Mouse (Mus musculus) C2C12 (cell line): ENCODE measurements at regions not wholly inside any gene's neighbourhood (a gene's known extent, or its start where the extent isn't known, plus 50 kb on each side); places are given as distances from the start of the nearest gene placed in this dataset.

Experiments used
- CTCF ChIP-seq: IDR thresholded peaks from one replicate; pipeline ENCODE4 v1.5.1; 2011; ENCODE audit not compliant: control insufficient read depth, insufficient read depth, insufficient read length
- MAX ChIP-seq: IDR thresholded peaks from one replicate; pipeline ENCODE4 v1.6.1; 2011; ENCODE audit warnings: mild to moderate bottlenecking, control low read depth

DNA sequence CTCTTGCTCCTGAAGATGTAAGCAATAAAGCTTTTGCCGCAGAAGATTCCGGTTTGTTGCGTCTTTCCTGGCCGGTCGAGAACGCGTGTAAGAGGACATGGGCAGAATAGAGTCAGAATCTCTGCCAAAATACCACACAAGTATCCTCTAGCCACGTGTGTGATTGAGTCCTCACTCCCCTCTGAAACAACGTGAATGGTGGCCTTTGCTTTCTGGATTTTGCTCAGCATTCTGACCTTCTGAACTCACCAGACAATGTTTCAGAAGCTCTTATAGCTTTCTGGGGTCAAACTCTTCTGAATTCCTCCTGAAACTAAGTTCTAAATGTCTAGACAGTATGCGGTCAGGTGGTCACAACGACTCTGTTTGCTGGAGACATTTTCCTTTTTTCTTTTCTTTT lies 202.0 kb upstream of the Btg1 start:
- TF ChIP-seq MAX (no peak), CTCF (no peak)
